Mouse (Mus musculus) kidney, adult 8-10 months (tissue): ENCODE results near the gene Masp2.

Source experiments
- DNase-seq, 2 experiments: peaks; one replicate each; pipeline ENCODE4 v3.0.0; 2022

Gene Masp2

DNA sequence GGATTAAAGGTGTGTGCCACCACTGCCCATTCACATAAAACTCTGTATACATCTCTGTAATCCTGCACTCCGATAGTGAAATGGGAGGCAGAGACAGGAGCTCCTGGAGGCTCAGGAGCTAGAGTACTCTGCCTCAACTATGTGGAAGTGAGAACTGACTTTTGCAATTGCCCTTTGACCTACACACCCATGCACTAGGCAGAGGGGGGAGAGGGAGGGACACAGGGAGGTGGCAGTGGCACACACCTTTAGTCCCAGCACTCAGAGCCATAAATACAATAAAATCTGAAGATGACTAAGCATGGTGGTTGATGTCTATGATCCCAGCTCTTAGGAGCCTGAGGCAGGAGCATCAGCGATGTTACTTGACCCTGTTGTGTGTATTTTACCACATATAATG is 37.1 kb downstream of the Masp2 start:
- DNase-seq, result no peak

DNA sequence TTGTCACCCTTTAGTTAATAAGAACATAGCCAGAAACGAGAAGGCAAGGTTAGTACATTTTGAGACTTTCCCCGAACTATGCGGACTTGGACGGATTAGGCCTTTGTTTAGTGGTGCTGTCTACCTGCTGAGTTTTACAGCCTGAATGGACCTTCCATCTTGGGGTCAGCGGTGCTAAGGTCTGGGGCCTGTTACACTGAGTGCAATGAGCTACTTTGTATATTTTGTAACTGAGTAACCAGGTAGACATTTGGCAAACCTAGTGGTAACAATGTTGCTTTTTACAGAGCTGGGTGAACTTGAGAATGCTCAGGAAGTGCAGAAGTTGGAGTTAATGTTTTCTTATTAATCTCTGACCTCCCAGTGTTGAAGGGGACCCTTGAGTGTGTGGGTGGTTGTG is 38.8 kb downstream of the Masp2 start:
- peak; percentile 82 to 92 for DNase-seq

- DNase-seq, result no peak
These were observed 41.2 kb downstream of the Masp2 start, which contains the start of gene Gm572 for GRCm38 (mm10) chr4:148643291-148644156. Gm572 (plus strand) TSS chr4:148643317.

- DNase-seq, result peak; percentile 84 to 90
These were observed 41.8 kb downstream of the Masp2 start for GRCm38 (mm10) chr4:148644157-148644511.

DNA sequence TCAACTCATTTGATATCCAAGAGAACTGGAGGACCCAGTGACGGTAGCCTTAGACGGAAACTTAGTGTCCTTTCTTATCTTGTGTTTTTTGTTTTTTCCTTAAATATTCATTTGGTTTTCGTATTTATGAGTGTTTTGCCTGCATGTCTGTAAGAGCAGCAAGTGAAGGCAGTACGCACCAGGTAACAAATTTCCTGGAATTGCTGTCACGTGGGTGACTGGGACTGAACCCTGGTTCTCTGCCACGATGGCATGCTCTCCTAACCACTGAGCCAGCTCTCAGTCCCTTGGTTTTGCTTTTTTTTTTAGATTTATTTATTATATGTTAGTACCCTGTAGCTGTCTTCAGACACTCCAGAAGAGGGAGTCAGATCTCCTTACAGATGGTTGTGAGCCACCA is 42.6 kb downstream of the Masp2 start:
- DNase-seq, result peak in 1 of 2 experiments; percentile 33

- DNase-seq, result no peak
These were observed 44.3 kb downstream of the Masp2 start for GRCm38 (mm10) chr4:148646616-148647015.

DNA sequence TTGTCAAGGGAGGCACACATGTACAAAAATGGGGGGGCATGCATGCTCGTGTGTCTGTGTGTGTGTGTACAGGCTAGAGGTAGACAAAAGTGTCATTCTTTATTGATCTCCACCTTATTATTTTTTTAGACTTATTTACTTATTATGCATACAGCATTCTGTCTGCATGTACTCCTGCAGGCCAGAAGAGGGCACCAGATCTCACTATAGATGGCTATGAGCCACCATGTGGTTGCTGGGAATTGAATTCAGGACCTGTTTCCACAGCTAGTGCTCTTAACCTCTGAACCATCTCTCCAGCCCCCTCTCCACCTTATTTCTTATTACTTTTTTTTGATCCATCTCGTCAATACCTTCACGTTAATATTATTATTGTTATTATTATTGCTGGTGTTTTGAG is 47.0 kb downstream of the Masp2 start:
- no peak for DNase-seq

DNA sequence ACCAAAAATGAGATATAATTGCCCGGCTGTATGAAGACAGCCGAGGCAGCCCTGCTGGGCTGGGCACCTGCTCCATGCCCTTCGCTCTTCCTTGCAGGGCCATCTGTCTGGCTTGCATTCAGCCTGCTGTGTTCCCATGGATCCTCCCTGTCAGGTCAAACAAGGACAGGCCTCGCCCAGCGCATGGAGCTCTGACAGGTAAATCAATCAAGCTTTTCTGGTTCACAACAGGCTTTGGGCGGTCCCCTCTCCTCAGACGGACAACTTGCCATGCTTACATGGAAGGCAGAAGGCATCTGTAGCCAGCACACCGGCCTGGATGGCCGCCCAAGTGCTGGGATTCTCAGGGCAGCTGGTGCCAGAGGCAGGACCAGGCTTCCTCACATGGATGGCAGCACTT is 48.7 kb downstream of the Masp2 start:
- DNase-seq, result peak; percentile 45 to 50

- peak; percentile 52 to 70 for DNase-seq
These were observed 52.5 kb downstream of the Masp2 start for GRCm38 (mm10) chr4:148654701-148655398.

GRCm38 (mm10) chr4:148656691-148657258 is 54.4 kb downstream of the Masp2 start:
- no peak for DNase-seq

GRCm38 (mm10) chr4:148657776-148658175 is 55.4 kb downstream of the Masp2 start:
- DNase-seq, result no peak

- DNase-seq, result no peak
These were observed 57.8 kb downstream of the Masp2 start for GRCm38 (mm10) chr4:148660174-148660573.

GRCm38 (mm10) chr4:148662168-148662965 is 60.0 kb downstream of the Masp2 start:
- DNase-seq, result peak; percentile 58 to 81

GRCm38 (mm10) chr4:148663326-148663725 is 61.0 kb downstream of the Masp2 start:
- no peak for DNase-seq

DNA sequence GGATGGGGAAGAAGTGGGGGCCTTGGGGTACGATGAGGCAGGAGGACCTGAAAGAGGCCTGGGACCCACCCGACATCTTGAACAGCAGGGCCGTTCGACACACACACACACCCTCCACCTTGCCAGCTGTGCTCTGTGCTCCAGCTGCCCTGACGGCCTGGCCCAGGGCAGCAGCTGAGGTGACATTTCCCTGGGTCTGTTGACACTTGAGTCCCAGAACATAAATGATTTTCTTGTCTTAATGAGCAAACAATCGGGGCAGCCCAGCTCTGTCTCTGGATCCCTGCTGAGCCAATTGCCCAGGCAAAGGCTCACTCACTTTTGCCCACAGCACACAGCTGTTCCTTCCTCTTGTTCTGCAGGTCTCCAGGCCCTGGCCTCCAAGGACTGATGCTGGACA is 61.7 kb downstream of the Masp2 start:
- DNase-seq, result no peak
